9 mouse cellular contexts compared by ENCODE assay signal in the genomic region with DNA sequence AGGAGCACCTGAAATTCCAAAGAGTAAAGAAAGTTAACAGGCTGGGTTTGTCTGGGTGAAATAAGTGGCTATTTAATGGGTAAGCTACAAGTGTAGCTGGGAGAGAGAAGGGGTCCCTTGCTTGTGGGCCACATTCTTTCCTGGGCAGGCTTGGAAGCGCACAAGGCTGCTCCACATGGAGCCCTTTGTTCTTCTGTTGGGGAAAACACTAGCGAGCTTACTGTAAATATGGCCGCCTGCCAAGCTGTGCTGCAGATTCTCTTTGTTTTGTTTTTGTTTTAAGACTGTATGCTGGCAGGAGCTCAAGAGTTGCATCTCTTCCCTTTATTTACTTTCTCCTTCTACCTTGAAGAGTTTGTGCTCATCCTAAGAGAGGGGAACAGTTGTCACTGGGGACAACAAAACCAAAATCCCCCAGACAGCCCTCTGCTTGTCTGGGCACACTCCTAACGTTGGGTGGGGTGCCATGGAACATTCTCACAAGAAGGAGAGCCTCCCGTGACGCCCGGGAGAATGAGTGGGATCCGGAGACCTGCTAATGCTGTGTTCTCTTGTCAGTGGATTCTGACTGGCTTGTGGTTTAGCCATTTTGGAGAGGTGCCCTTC.
A peak's percentile ranks its signal among the peaks of the same experiment; 100 is the strongest.
DNase-seq lines count a peak whose midpoint lies in the region; ATAC-seq lines count a peak whose summit lies in the region.
"Had no signal": no experiment of that assay in that cellular context is flagged by ENCODE, and none has a peak within 500 bp of the region (broad histone marks: within the 10 kb centered on the region; RNA-seq: fewer than 3 reads in every experiment).

No protein-coding gene starts in this region.

- no peaks in the 10 kb centered on the region for H3K4me1 ChIP-seq in hindbrain, embryonic 13.5 days (replicated peaks)
- no peaks in the 10 kb centered on the region for H3K4me1 ChIP-seq in hindbrain, embryonic 11.5 days (replicated peaks; ENCODE audit: control insufficient read depth, insufficient read depth, low read length)
- peaks cover 13% of the 10 kb centered on the region for H3K4me1 ChIP-seq in embryonic facial prominence, embryonic 15.5 days

- H3K4me2 ChIP-seq in hindbrain, embryonic 13.5 days: no peak overlapping the region
- H3K4me2 ChIP-seq in hindbrain, embryonic 11.5 days (replicated peaks; ENCODE audit: low read depth, low read length): no peak overlapping the region
- 0 out of 2 replicates have a peak overlapping the region, but pooled peaks have one; percentile 22 for H3K4me2 ChIP-seq in embryonic facial prominence, embryonic 15.5 days (replicated peaks)

- peak; percentile 74; the same call in 1 of the 2 replicates for ATAC-seq in hindbrain, embryonic 13.5 days (ENCODE audit: low FRiP score)
- no peak for ATAC-seq in hindbrain, embryonic 11.5 days (ENCODE audit: low FRiP score)
- no peak for ATAC-seq in embryonic facial prominence, embryonic 15.5 days (ENCODE audit: insufficient number of reproducible peaks, low FRiP score, low TSS enrichment, low read depth)
- no peak for ATAC-seq in CD4-positive, CD25-positive, alpha-beta regulatory T cell, adult 4 months
- ATAC-seq: Patski had no signal

- no peak for DNase-seq in hindbrain, embryonic 11.5 days (ENCODE audit: low spot score)
- peak; percentile 5 for DNase-seq in ZHBTc4 (ENCODE audit: low read depth, low spot score)
- peak; percentile 25 to 65 for DNase-seq in kidney, postnatal 36 days
- peak; percentile 4 for DNase-seq in skeletal muscle tissue, adult 2 months (ENCODE audit: low read depth, low spot score)
- DNase-seq in right cerebral cortex, adult 2 months (ENCODE audit: low spot score in 2 of 2): no peak

- 34% methylated on average over 8 of the region's 8 CpGs for WGBS in hindbrain, embryonic 13.5 days
- 59% methylated on average over 8 of the region's 8 CpGs for WGBS in hindbrain, embryonic 11.5 days
- 33% methylated on average over 8 of the region's 8 CpGs for WGBS in embryonic facial prominence, embryonic 15.5 days

- H3K27ac ChIP-seq in hindbrain, embryonic 13.5 days: no peak overlapping the region
- H3K27ac ChIP-seq in hindbrain, embryonic 11.5 days (ENCODE audit: low read depth, low read length): no peak overlapping the region
- H3K27ac ChIP-seq in embryonic facial prominence, embryonic 15.5 days (replicated peaks): peak overlapping the region; percentile 80

- H3K9me3 ChIP-seq in hindbrain, embryonic 13.5 days: no peaks in the 10 kb centered on the region
- no peaks in the 10 kb centered on the region for H3K9me3 ChIP-seq in hindbrain, embryonic 11.5 days (ENCODE audit: control insufficient read depth, low read length)
- H3K9me3 ChIP-seq in embryonic facial prominence, embryonic 15.5 days (replicated peaks): no peaks in the 10 kb centered on the region

- H3K36me3 ChIP-seq in hindbrain, embryonic 13.5 days: no peaks in the 10 kb centered on the region
- H3K36me3 ChIP-seq in hindbrain, embryonic 11.5 days (ENCODE audit: control insufficient read depth, insufficient read depth, low read length): no peaks in the 10 kb centered on the region
- no peaks in the 10 kb centered on the region for H3K36me3 ChIP-seq in embryonic facial prominence, embryonic 15.5 days

- H3K27me3 ChIP-seq in hindbrain, embryonic 13.5 days: no peaks in the 10 kb centered on the region
- no peaks in the 10 kb centered on the region for H3K27me3 ChIP-seq in hindbrain, embryonic 11.5 days (ENCODE audit: control insufficient read depth, insufficient read depth, low read length)
- H3K27me3 ChIP-seq in embryonic facial prominence, embryonic 15.5 days: no peaks in the 10 kb centered on the region
- H3K27me3 ChIP-seq: Patski had no signal

- H3K4me3 ChIP-seq in hindbrain, embryonic 13.5 days: no peak overlapping the region
- no peak overlapping the region for H3K4me3 ChIP-seq in hindbrain, embryonic 11.5 days (ENCODE audit: low read depth, low read length)
- no peak overlapping the region for H3K4me3 ChIP-seq in embryonic facial prominence, embryonic 15.5 days (replicated peaks)

- H3K9ac ChIP-seq in hindbrain, embryonic 13.5 days: no peak overlapping the region
- no peak overlapping the region for H3K9ac ChIP-seq in hindbrain, embryonic 11.5 days (ENCODE audit: low read depth, low read length)
- no peak overlapping the region for H3K9ac ChIP-seq in embryonic facial prominence, embryonic 15.5 days

Comparison
In these comparisons a context has a peak if more than half of its experiments do, and no peak if none do; other contexts are left out.
1. DNase-seq: peak in ZHBTc4 (single experiment), kidney, postnatal 36 days (2 of 2) and skeletal muscle tissue, adult 2 months (single experiment); none in hindbrain, embryonic 11.5 days (single experiment) and right cerebral cortex, adult 2 months (0 of 2).